ENCODE assay signal across 14 mouse cellular contexts in the genomic region with DNA sequence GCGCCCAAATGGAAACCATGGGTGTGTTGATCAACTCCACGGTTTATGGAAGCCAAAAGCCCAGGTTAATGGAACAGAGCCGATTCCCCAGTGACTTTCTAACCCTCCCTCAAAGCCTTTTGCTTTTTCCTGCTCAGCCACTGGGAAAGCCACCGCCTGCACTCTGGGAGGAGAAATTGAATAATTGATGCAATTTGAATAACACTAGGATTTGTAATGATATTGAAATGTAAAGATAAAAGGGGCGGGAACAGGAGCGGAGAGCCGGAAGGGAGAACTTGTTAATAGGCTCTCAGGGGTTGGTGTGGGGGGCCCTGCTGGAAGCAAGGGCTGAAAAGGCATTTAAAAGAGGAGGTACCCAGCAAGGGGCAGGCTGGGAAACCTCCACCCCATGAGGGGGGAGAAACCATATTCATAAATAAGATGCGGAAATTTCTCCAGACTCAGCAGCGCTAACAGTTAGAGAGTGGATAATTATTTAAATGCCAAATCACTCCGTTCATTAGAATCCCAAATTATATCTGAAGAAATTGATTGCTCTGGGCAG. TPM values are rescaled to one million over a fixed set of nuclear protein-coding genes. Genes with fewer than 3 reads are reported as not detected.
DNase-seq lines count a peak whose midpoint lies in the region; ATAC-seq and TF ChIP-seq lines count a peak whose summit lies in the region.
"Had no signal": no experiment of that assay in that cellular context is flagged by ENCODE, and none has a peak within 500 bp of the region (broad histone marks: within the 10 kb centered on the region; RNA-seq: fewer than 3 reads in every experiment).

No protein-coding gene starts in this region.

- no peaks in the 10 kb centered on the region for H3K9me3 ChIP-seq in kidney, embryonic 14.5 days (ENCODE audit: control insufficient read depth, low read length)
- H3K9me3 ChIP-seq in embryonic facial prominence, embryonic 12.5 days, result no peaks in the 10 kb centered on the region
- H3K9me3 ChIP-seq in intestine, embryonic 14.5 days (ENCODE audit: control insufficient read depth, low read length), result 0 out of 2 replicates have a peak, but pooled peaks cover 3% of the 10 kb centered on the region
- no peaks in the 10 kb centered on the region for H3K9me3 ChIP-seq in midbrain, postnatal 0 days (ENCODE audit: low read length)
- H3K9me3 ChIP-seq: liver, embryonic 13.5 days had no signal

- no peak for ATAC-seq in kidney, embryonic 14.5 days (ENCODE audit: low FRiP score, low TSS enrichment)
- no peak for ATAC-seq in embryonic facial prominence, embryonic 12.5 days (ENCODE audit: insufficient number of reproducible peaks, insufficient read depth, low FRiP score, low TSS enrichment)
- ATAC-seq in intestine, embryonic 14.5 days (replicated peaks; ENCODE audit: low FRiP score, low TSS enrichment, low read depth), result no peak
- no peak for ATAC-seq in midbrain, postnatal 0 days (ENCODE audit: low FRiP score)

- no peak overlapping the region for H3K4me3 ChIP-seq in kidney, embryonic 14.5 days (ENCODE audit: low read length)
- H3K4me3 ChIP-seq in embryonic facial prominence, embryonic 12.5 days, result no peak overlapping the region
- H3K4me3 ChIP-seq in intestine, embryonic 14.5 days (ENCODE audit: low read depth, low read length), result no peak overlapping the region
- H3K4me3 ChIP-seq in midbrain, postnatal 0 days (ENCODE audit: low read depth, low read length), result no peak overlapping the region
- H3K4me3 ChIP-seq: liver, embryonic 13.5 days had no signal

- no peaks in the 10 kb centered on the region; the same call in 1 of the 2 replicates for H3K4me1 ChIP-seq in kidney, embryonic 14.5 days (ENCODE audit: control insufficient read depth, insufficient read depth, low read length)
- peaks cover 12% of the 10 kb centered on the region; the same call in 1 of the 2 replicates for H3K4me1 ChIP-seq in embryonic facial prominence, embryonic 12.5 days
- peaks cover 4% of the 10 kb centered on the region; the same call in 1 of the 2 replicates for H3K4me1 ChIP-seq in intestine, embryonic 14.5 days (replicated peaks; ENCODE audit: control insufficient read depth, insufficient read depth, low read length)
- no peaks in the 10 kb centered on the region for H3K4me1 ChIP-seq in midbrain, postnatal 0 days (ENCODE audit: insufficient read depth, low read length)
- H3K4me1 ChIP-seq: liver, embryonic 13.5 days had no signal

- no peaks in the 10 kb centered on the region for H3K36me3 ChIP-seq in kidney, embryonic 14.5 days (ENCODE audit: control insufficient read depth, insufficient read depth, low read length)
- no peaks in the 10 kb centered on the region for H3K36me3 ChIP-seq in embryonic facial prominence, embryonic 12.5 days
- H3K36me3 ChIP-seq in intestine, embryonic 14.5 days (ENCODE audit: control insufficient read depth, insufficient read depth, low read length), result no peaks in the 10 kb centered on the region
- H3K36me3 ChIP-seq in midbrain, postnatal 0 days (ENCODE audit: insufficient read depth, low read length), result no peaks in the 10 kb centered on the region
- H3K36me3 ChIP-seq: liver, embryonic 13.5 days had no signal

- H3K4me2 ChIP-seq in kidney, embryonic 14.5 days (replicated peaks; ENCODE audit: low read depth, low read length), result peak overlapping the region; percentile 19; the same call in 1 of the 2 replicates
- H3K4me2 ChIP-seq in embryonic facial prominence, embryonic 12.5 days (replicated peaks), result peak overlapping the region; percentile 1; the same call in 1 of the 2 replicates
- H3K4me2 ChIP-seq in intestine, embryonic 14.5 days (ENCODE audit: low read length), result peak overlapping the region; percentile 14; the same call in 1 of the 2 replicates
- peak overlapping the region; percentile 24 for H3K4me2 ChIP-seq in midbrain, postnatal 0 days (ENCODE audit: low read depth, low read length, poor library complexity, severe bottlenecking)
- H3K4me2 ChIP-seq: liver, embryonic 13.5 days had no signal

- no peak for DNase-seq in kidney, adult 18-20 months
- no peak for DNase-seq in intestine, embryonic 14.5 days (ENCODE audit: low spot score)
- DNase-seq in midbrain, postnatal 0 days (ENCODE audit: low spot score), result no peak
- DNase-seq in frontal cortex, postnatal 14 days (ENCODE audit: low spot score in 2 of 2), result no peak
- DNase-seq in T-cell, adult 2 months (ENCODE audit: low spot score), result no peak
- no peak for DNase-seq in ovary, postnatal 36 days (ENCODE audit: low spot score)
- DNase-seq: adrenal gland, adult 2 months; cerebellum, adult 2 months; heart, postnatal 14 days; liver, embryonic 13.5 days; right cerebral cortex, postnatal 4 days had no signal

- H3K27me3 ChIP-seq in kidney, embryonic 14.5 days (ENCODE audit: control insufficient read depth, insufficient read depth, low read length), result 0 out of 2 replicates have a peak, but pooled peaks cover 17% of the 10 kb centered on the region
- H3K27me3 ChIP-seq in embryonic facial prominence, embryonic 12.5 days, result peaks cover 35% of the 10 kb centered on the region
- no peaks in the 10 kb centered on the region; the same call in 1 of the 2 replicates for H3K27me3 ChIP-seq in intestine, embryonic 14.5 days (replicated peaks; ENCODE audit: control insufficient read depth, insufficient read depth, low read length)
- no peaks in the 10 kb centered on the region for H3K27me3 ChIP-seq in midbrain, postnatal 0 days (ENCODE audit: insufficient read depth, low read length)

- no peak overlapping the region for H3K27ac ChIP-seq in kidney, embryonic 14.5 days (ENCODE audit: low read depth, low read length)
- no peak overlapping the region for H3K27ac ChIP-seq in embryonic facial prominence, embryonic 12.5 days
- no peak overlapping the region for H3K27ac ChIP-seq in intestine, embryonic 14.5 days (ENCODE audit: low read depth)
- H3K27ac ChIP-seq in midbrain, postnatal 0 days (ENCODE audit: low read depth, low read length), result no peak overlapping the region
- H3K27ac ChIP-seq: liver, embryonic 13.5 days had no signal

- WGBS in kidney, embryonic 14.5 days, result 11% methylated on average over 10 of the region's 10 CpGs
- WGBS in embryonic facial prominence, embryonic 12.5 days, result 14% methylated on average over 10 of the region's 10 CpGs
- WGBS in intestine, embryonic 14.5 days, result 17% methylated on average over 10 of the region's 10 CpGs
- WGBS in midbrain, postnatal 0 days, result 7% methylated on average over 10 of the region's 10 CpGs

- H3K9ac ChIP-seq in kidney, embryonic 14.5 days (ENCODE audit: low read depth, low read length), result no peak overlapping the region
- H3K9ac ChIP-seq in embryonic facial prominence, embryonic 12.5 days, result no peak overlapping the region
- H3K9ac ChIP-seq in intestine, embryonic 14.5 days (ENCODE audit: low read length), result no peak overlapping the region
- no peak overlapping the region for H3K9ac ChIP-seq in midbrain, postnatal 0 days (replicated peaks; ENCODE audit: low read length, poor library complexity, severe bottlenecking)
- H3K9ac ChIP-seq: liver, embryonic 13.5 days had no signal

- TF ChIP-seq CTCF in midbrain, postnatal 0 days (IDR thresholded peaks at IDR 0.05), result no peak

RNA-seq across cellular contexts. Expression of gene Fam222a, which starts 53.8 kb away (rescaled TPM):
- polyA plus RNA-seq in kidney, embryonic 14.5 days (2014; fragmentation: Nextera tagmentation; extraction: Ambion mirVana), result 5.6 and 5.8 TPM in 2 replicates
- polyA plus RNA-seq in embryonic facial prominence, embryonic 12.5 days (2016; fragmentation: Nextera tagmentation; extraction: Ambion mirVana), result 2.9 and 3.4 TPM in 2 replicates
- 4.9 and 7.1 TPM in 2 replicates for polyA plus RNA-seq in intestine, embryonic 14.5 days (2014; fragmentation: Nextera tagmentation; extraction: Ambion mirVana)
- 5.6 and 10.4 TPM in 2 replicates for total RNA-seq in midbrain, postnatal 0 days (2014; rRNA removed)
- polyA plus RNA-seq in midbrain, postnatal 0 days (2015; fragmentation: Nextera tagmentation; extraction: Ambion mirVana), result 3.5 and 4.2 TPM in 2 replicates
- total RNA-seq: monocyte, adult 5-6 weeks had no signal
